Mouse (Mus musculus): Measurements from ENCODE around the gene Tnk2. TPM values are rescaled to one million over a fixed set of nuclear protein-coding genes. Genes with fewer than 3 reads are reported as not detected.

Tnk2 gene
- polyA plus RNA-seq, 1 experiment from 2014 or later = 17.1 TPM

DNA sequence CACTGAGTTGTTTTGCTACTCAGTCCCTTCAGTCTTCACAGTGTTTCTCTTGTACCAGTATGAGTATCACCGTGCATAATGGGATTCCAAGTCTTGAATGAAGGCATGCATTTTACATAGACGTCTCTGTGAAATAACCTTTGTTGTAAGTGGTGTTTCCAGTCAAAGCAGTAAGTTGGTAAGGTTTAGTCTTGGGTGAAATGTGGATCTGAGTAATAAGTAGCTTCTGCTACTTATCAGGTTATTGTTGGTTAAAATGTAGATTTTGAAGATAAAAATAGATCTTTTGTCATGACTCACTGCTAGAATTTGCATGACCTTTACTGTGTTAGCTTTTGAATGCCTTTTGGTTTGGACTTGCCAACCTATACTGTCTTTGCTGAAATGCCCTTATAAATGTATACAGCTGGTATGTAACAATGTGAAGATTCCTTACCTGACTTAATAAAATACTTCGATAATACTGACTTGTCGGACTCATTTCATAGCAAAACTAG, 11.3 kb upstream of the Tnk2 start:
- WGBS = 82% methylated on average over 4 of the region's 4 CpGs
- no peak for TF ChIP-seq CTCF (IDR thresholded peaks at IDR 0.05; ENCODE audit: low read depth)
- no peak for TF ChIP-seq EP300 (optimal IDR thresholded peaks at IDR 0.05)
- no peak overlapping the region for H3K9ac ChIP-seq (ENCODE audit: low read length)
- no peaks in the 10 kb centered on the region for H3K4me1 ChIP-seq (replicated peaks; ENCODE audit: control insufficient read depth, insufficient read depth)
- no peak overlapping the region for H3K4me2 ChIP-seq (replicated peaks; ENCODE audit: low read depth)
- H3K27ac ChIP-seq (replicated peaks) = no peak overlapping the region
- no peak for DNase-seq (ENCODE audit: low spot score)
- no peak for ATAC-seq (ENCODE audit: low FRiP score, low TSS enrichment)
- H3K27me3 ChIP-seq (ENCODE audit: control insufficient read depth, insufficient read depth, low read length) = no peaks in the 10 kb centered on the region
- H3K9me3 ChIP-seq (ENCODE audit: control insufficient read depth, low read length) = no peaks in the 10 kb centered on the region
- H3K4me3 ChIP-seq (ENCODE audit: low read depth, low read length) = no peak overlapping the region
- H3K36me3 ChIP-seq (ENCODE audit: control insufficient read depth, insufficient read depth, low read length) = peaks cover 8% of the 10 kb centered on the region

DNA sequence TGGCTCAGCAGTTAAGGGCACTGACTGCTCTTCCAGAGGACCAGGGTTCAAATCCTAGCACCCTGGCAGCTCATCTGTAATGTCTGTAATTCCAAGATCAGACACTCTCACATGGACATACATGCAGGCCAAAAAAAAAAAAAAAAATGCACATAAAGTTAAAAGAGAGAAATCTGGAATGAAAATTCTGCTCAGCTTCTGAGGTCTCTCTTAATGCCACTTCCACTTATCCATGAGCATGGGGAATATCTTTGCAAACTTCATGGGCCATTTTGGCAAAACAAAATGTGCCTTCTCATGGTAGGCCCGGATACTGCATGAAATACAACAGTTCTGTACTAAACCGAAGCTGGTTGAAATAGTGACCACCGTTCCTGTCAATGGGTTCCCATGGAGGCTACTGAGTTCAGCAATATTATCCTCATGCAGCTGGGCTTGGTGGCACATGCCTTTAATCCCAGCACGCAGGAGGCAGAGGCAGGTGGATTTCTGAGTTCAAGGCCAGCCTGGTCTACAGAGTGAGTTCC, 10.1 kb upstream of the Tnk2 start:
- Histone ChIP-seq H3K9me3 (ENCODE audit: control insufficient read depth, low read length) (no peaks in the 10 kb centered on the region), H3K36me3 (ENCODE audit: control insufficient read depth, insufficient read depth, low read length) (0 out of 2 replicates have a peak, but pooled peaks cover 2% of the 10 kb centered on the region), H3K9ac (ENCODE audit: low read length) (no peak overlapping the region), H3K27me3 (ENCODE audit: control insufficient read depth, insufficient read depth, low read length) (no peaks in the 10 kb centered on the region), H3K4me2 (replicated peaks; ENCODE audit: low read depth) (no peak overlapping the region), H3K4me1 (replicated peaks; ENCODE audit: control insufficient read depth, insufficient read depth) (no peaks in the 10 kb centered on the region), H3K4me3 (ENCODE audit: low read depth, low read length) (no peak overlapping the region), H3K27ac (replicated peaks) (no peak overlapping the region)
- TF ChIP-seq EP300 (optimal IDR thresholded peaks at IDR 0.05) = no peak
- no peak for TF ChIP-seq CTCF (IDR thresholded peaks at IDR 0.05; ENCODE audit: low read depth)
- WGBS = 93% methylated on average over 4 of the region's 4 CpGs
- ATAC-seq (ENCODE audit: low FRiP score, low TSS enrichment) (no peak), DNase-seq (ENCODE audit: low spot score) (no peak)

DNA sequence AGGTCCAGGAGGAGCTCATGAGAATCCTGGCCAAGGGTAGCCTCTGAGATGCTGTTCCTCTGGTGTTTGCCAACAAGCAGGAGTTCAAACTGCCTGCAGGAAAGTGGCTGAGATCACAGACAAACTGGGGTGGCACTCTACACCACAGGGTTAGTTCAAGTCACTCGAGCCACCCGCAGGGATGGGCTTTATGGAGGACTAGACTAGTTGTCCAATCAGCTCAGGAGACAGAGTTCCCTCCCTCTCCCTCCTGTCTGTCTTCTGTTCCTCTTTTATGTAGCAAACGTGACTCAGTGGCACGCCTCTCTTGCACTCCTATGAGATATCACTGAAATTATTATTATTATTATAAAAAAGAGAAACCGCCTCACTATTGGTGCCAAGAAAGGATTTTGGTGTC, 9.5 kb upstream of the Tnk2 start:
- no peak for TF ChIP-seq EP300 (optimal IDR thresholded peaks at IDR 0.05)
- TF ChIP-seq CTCF (IDR thresholded peaks at IDR 0.05; ENCODE audit: low read depth) = no peak
- no peak overlapping the region for H3K9ac ChIP-seq (ENCODE audit: low read length)
- H3K4me3 ChIP-seq (ENCODE audit: low read depth, low read length) = no peak overlapping the region
- H3K27ac ChIP-seq (replicated peaks) = no peak overlapping the region
- H3K9me3 ChIP-seq (ENCODE audit: control insufficient read depth, low read length) = no peaks in the 10 kb centered on the region
- 0 out of 2 replicates have a peak, but pooled peaks cover 2% of the 10 kb centered on the region for H3K36me3 ChIP-seq (ENCODE audit: control insufficient read depth, insufficient read depth, low read length)
- H3K4me2 ChIP-seq (replicated peaks; ENCODE audit: low read depth) = no peak overlapping the region
- no peak for DNase-seq (ENCODE audit: low spot score)
- ATAC-seq (ENCODE audit: low FRiP score, low TSS enrichment) = no peak
- H3K4me1 ChIP-seq (replicated peaks; ENCODE audit: control insufficient read depth, insufficient read depth) = no peaks in the 10 kb centered on the region
- WGBS = 64% methylated on average over 5 of the region's 5 CpGs
- H3K27me3 ChIP-seq (ENCODE audit: control insufficient read depth, insufficient read depth, low read length) = no peaks in the 10 kb centered on the region

- DNase-seq (ENCODE audit: low spot score) (no peak), ATAC-seq (ENCODE audit: low FRiP score, low TSS enrichment) (peak; percentile 60)
- 52% methylated on average over 3 of the region's 3 CpGs for WGBS
- no peaks in the 10 kb centered on the region for H3K4me1 ChIP-seq (replicated peaks; ENCODE audit: control insufficient read depth, insufficient read depth)
- H3K27ac ChIP-seq (replicated peaks) = no peak overlapping the region
- no peaks in the 10 kb centered on the region for H3K9me3 ChIP-seq (ENCODE audit: control insufficient read depth, low read length)
- no peak overlapping the region for H3K9ac ChIP-seq (ENCODE audit: low read length)
- H3K27me3 ChIP-seq (ENCODE audit: control insufficient read depth, insufficient read depth, low read length) = no peaks in the 10 kb centered on the region
- H3K4me2 ChIP-seq (replicated peaks; ENCODE audit: low read depth) = no peak overlapping the region
- H3K4me3 ChIP-seq (ENCODE audit: low read depth, low read length) = no peak overlapping the region
- 0 out of 2 replicates have a peak, but pooled peaks cover 2% of the 10 kb centered on the region for H3K36me3 ChIP-seq (ENCODE audit: control insufficient read depth, insufficient read depth, low read length)
- TF ChIP-seq CTCF (IDR thresholded peaks at IDR 0.05; ENCODE audit: low read depth) = peak; percentile 64
- no peak for TF ChIP-seq EP300 (optimal IDR thresholded peaks at IDR 0.05)
These were observed 8.4 kb upstream of the Tnk2 start for GRCm38 (mm10) chr16:32635314-32635713.

GRCm38 (mm10) chr16:32636331-32636730, 7.3 kb upstream of the Tnk2 start:
- TF ChIP-seq EP300 (optimal IDR thresholded peaks at IDR 0.05) (no peak), CTCF (IDR thresholded peaks at IDR 0.05; ENCODE audit: low read depth) (no peak)
- no peaks in the 10 kb centered on the region for H3K4me1 ChIP-seq (replicated peaks; ENCODE audit: control insufficient read depth, insufficient read depth)
- no peaks in the 10 kb centered on the region for H3K36me3 ChIP-seq (ENCODE audit: control insufficient read depth, insufficient read depth, low read length)
- no peak overlapping the region for H3K4me2 ChIP-seq (replicated peaks; ENCODE audit: low read depth)
- H3K4me3 ChIP-seq (ENCODE audit: low read depth, low read length) = no peak overlapping the region
- H3K9me3 ChIP-seq (ENCODE audit: control insufficient read depth, low read length) = no peaks in the 10 kb centered on the region
- no peak overlapping the region for H3K27ac ChIP-seq (replicated peaks)
- no peak for ATAC-seq (ENCODE audit: low FRiP score, low TSS enrichment)
- no peak overlapping the region for H3K9ac ChIP-seq (ENCODE audit: low read length)
- no peak for DNase-seq (ENCODE audit: low spot score)
- WGBS = 86% methylated on average over 3 of the region's 3 CpGs
- H3K27me3 ChIP-seq (ENCODE audit: control insufficient read depth, insufficient read depth, low read length) = no peaks in the 10 kb centered on the region

DNA sequence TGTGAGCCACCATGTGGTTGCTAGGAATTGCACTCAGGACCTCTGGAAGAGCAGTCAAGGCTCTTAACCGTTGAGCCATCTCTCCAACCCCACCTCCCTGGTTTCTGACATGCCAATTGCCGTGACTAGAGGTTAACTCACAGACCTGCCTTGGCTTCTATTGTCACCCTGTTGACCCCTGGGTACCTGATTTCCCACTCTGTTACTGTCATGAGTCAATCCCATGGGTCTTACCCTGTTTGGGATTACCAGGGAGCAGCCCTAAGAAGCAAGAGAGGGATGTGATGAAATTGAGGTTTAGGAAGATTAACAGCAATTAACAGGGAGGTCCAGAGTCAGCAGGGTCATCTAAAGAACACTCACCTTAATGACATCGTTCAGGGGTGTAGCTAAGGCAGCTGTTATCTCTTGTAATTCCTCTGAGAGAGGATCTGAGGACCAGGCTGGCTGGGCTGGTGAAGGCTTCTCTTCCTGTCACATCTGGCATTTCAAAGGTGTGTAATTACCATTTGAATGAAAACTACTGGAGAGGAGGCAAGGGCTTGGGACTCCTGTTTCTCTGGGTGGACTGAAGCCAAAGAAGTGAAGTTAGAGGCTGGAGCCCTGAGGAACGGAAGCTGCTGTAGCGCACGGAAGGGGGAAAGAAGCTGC, 6.7 kb upstream of the Tnk2 start:
- 34% methylated on average over 6 of the region's 6 CpGs for WGBS
- no peaks in the 10 kb centered on the region for H3K4me1 ChIP-seq (replicated peaks; ENCODE audit: control insufficient read depth, insufficient read depth)
- H3K4me2 ChIP-seq (replicated peaks; ENCODE audit: low read depth) = no peak overlapping the region
- DNase-seq (ENCODE audit: low spot score) = no peak
- H3K9me3 ChIP-seq (ENCODE audit: control insufficient read depth, low read length) = no peaks in the 10 kb centered on the region
- H3K36me3 ChIP-seq (ENCODE audit: control insufficient read depth, insufficient read depth, low read length) = no peaks in the 10 kb centered on the region
- no peaks in the 10 kb centered on the region for H3K27me3 ChIP-seq (ENCODE audit: control insufficient read depth, insufficient read depth, low read length)
- TF ChIP-seq CTCF (IDR thresholded peaks at IDR 0.05; ENCODE audit: low read depth) (no peak), EP300 (optimal IDR thresholded peaks at IDR 0.05) (no peak)
- H3K4me3 ChIP-seq (ENCODE audit: low read depth, low read length) = no peak overlapping the region
- ATAC-seq (ENCODE audit: low FRiP score, low TSS enrichment) = no peak
- no peak overlapping the region for H3K27ac ChIP-seq (replicated peaks)
- H3K9ac ChIP-seq (ENCODE audit: low read length) = no peak overlapping the region

All from stomach, postnatal 0 days (tissue).